Mouse (Mus musculus): ENCODE data around the gene Spc24.

DNA sequence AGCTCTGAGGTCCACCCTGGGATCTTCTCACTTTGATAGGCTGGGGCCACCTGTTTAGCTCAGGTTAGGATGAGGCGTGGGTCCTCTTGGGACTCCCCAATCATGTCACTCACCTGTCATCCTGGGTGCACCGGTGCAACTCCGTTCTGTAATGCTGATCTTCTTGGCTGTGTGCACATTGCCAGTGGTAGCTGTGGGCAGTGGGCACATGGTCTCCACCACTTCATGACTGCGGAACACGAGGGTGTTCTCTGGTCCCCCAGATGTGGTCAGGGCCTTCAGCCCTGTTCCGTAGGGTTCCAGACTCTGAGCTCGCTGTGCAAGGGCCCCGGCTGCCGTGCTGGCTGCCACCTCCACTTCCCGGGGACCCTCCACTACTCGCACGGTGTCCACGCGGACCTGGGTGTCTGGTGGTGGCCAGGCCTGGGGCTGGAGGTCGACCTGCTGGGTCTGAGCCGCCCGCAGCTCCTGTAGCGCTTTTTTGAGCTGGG lies 34.3 kb upstream of the Spc24 start:
- TF ChIP-seq CTCF (IDR thresholded peaks at IDR 0.05; ENCODE audit: low read depth, low read length) (no peak), GATA1 (IDR thresholded peaks at IDR 0.05; ENCODE audit: borderline replicate concordance, low read length) (no peak), POLR2AphosphoS5 (IDR thresholded peaks at IDR 0.05; ENCODE audit: insufficient replicate concordance, low read depth, low read length) (no peak), TAL1 (conservative IDR thresholded peaks at IDR 0.05; ENCODE audit: low read depth, low read length) (no peak)
